Mouse (Mus musculus) right cerebral cortex, adult 2 months (tissue): ENCODE data around the gene Plch2.

Experiments
- DNase-seq, 2 experiments: peaks; one replicate each; pipeline ENCODE4 v3.0.0; 2021 to 2022; ENCODE audit warnings: low spot score in 2 of 2

Plch2 gene

GRCm38 (mm10) chr4:155074418-155074817 lies 17.8 kb upstream of the Plch2 start:
- no peak for DNase-seq

- no peak for DNase-seq
These were observed 14.3 kb upstream of the Plch2 start for GRCm38 (mm10) chr4:155070921-155071320.

- DNase-seq = no peak
These were observed 13.6 kb upstream of the Plch2 start for GRCm38 (mm10) chr4:155070199-155070598.

- peak; percentile 43 to 49 for DNase-seq
These were observed 12.6 kb upstream of the Plch2 start for GRCm38 (mm10) chr4:155069191-155069590.

- no peak for DNase-seq
These were observed 11.9 kb upstream of the Plch2 start for GRCm38 (mm10) chr4:155068357-155068972.

GRCm38 (mm10) chr4:155066834-155067522 lies 10.4 kb upstream of the Plch2 start, which contains the start of gene Pex10:
TSS of gene Pex10 (plus strand) at chr4:155067016.
- DNase-seq = peak; percentile 96 to 97

GRCm38 (mm10) chr4:155065970-155066833 lies 9.6 kb upstream of the Plch2 start:
- peak; percentile 96 to 97 for DNase-seq

GRCm38 (mm10) chr4:155064474-155064873 lies 7.9 kb upstream of the Plch2 start:
- no peak for DNase-seq

- DNase-seq = no peak
These were observed 7.3 kb upstream of the Plch2 start for GRCm38 (mm10) chr4:155063895-155064294.

GRCm38 (mm10) chr4:155058325-155058724 lies 1.7 kb upstream of the Plch2 start:
- no peak for DNase-seq

GRCm38 (mm10) chr4:155050116-155050515 lies 6.5 kb downstream of the Plch2 start:
- DNase-seq = no peak

GRCm38 (mm10) chr4:155046636-155047035 lies 9.9 kb downstream of the Plch2 start:
- no peak for DNase-seq

- no peak for DNase-seq
These were observed 13.3 kb downstream of the Plch2 start for GRCm38 (mm10) chr4:155043289-155043625.

GRCm38 (mm10) chr4:155042606-155043288 lies 13.8 kb downstream of the Plch2 start:
- peak; percentile 53 to 62 for DNase-seq

GRCm38 (mm10) chr4:155040696-155041095 lies 15.9 kb downstream of the Plch2 start:
- DNase-seq = peak in 1 of 2 experiments; percentile 46

- peak; percentile 61 for DNase-seq
These were observed 16.4 kb downstream of the Plch2 start for GRCm38 (mm10) chr4:155040197-155040596.

- peak in 1 of 2 experiments; percentile 57 for DNase-seq
These were observed 21.8 kb downstream of the Plch2 start for GRCm38 (mm10) chr4:155034787-155035186.

- no peak for DNase-seq
These were observed 22.4 kb downstream of the Plch2 start for GRCm38 (mm10) chr4:155034202-155034601.

- DNase-seq = no peak
These were observed 23.5 kb downstream of the Plch2 start for GRCm38 (mm10) chr4:155033115-155033514.

- no peak for DNase-seq
These were observed 32.2 kb downstream of the Plch2 start for GRCm38 (mm10) chr4:155024170-155025010.
